Mouse (Mus musculus): ENCODE measurements around the gene Cdh23.

DNA sequence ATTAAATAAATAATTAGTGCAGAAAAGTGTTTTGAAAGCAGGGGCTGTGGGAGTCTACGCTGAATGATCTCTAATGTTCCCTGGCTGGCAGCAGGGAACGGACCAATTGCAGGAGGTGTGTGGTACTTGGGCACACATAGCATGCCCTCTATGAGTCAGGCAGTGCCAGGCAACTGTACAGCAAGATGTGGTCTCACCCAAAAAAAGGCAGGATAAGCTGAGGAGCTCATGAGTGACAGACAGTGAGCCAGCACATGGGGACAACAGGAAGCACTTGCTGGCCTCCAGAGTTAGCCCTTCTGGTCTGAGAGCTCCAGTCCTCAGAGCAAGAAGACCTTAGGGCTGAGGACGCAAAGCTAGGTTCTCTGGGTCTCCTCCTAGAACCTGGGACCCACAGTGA, 121.4 kb downstream of the Cdh23 start:
- TF ChIP-seq CTCF (IDR thresholded peaks at IDR 0.05; ENCODE audit: control insufficient read depth, insufficient read depth, insufficient read length): no peak
- no peak for TF ChIP-seq MYOG (IDR thresholded peaks at IDR 0.05; ENCODE audit: control insufficient read depth, extremely low read depth, insufficient read length)
- TF ChIP-seq MAX (IDR thresholded peaks at IDR 0.05): no peak
- no peak for TF ChIP-seq USF1 (IDR thresholded peaks at IDR 0.05; ENCODE audit: low read depth)
- no peak for TF ChIP-seq FOSL1 (IDR thresholded peaks at IDR 0.05; ENCODE audit: insufficient read depth, low read length, poor library complexity, severe bottlenecking)
- TF ChIP-seq CEBPB (IDR thresholded peaks at IDR 0.05; ENCODE audit: low read depth): no peak

Measured in C2C12 (cell line).